Mouse (Mus musculus): ENCODE results near the gene Zcchc24.

The Zcchc24 gene

DNA sequence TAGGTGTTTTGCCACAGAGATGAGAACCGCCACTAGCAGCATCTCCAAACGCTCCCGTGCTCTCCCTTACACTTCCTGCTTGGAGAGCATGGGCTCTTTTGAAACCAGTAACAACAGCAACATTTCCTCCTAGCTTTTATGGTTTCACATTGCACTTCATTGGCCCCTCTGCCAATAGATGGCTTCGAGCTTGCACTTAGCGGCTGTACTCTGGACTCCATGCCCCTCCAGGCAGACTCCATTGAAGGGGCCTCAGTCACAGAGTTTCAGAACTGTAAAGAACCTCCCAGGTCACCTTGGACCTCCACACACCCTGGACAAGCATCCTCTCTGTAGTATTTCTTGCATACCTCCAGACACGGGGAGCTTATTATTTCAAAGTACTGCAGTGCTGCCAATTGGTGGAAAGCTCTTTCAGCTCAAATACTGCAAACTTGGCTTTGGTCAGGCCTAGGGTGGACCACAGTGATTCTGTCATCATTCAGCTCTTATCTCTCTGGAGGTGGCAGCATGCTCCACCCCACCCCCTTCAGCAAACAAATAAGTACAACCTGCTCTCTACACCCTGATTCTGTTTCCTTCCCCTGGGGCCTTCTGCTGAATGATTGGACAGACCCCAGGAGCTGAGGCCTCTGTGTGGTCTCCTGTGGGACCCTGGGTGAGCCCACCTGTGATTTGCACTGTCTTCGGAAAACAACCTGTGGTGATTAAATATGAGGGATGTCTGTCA is 82.5 kb downstream of the Zcchc24 start:
- in situ Hi-C loops (cut with MboI; ENCODE audit: low sequenced_read_pairs), result no loop called here

GRCm38 (mm10) chr14:25682020-25682419 is 86.8 kb downstream of the Zcchc24 start:
- in situ Hi-C loops (cut with MboI; ENCODE audit: low sequenced_read_pairs), result no loop called here

DNA sequence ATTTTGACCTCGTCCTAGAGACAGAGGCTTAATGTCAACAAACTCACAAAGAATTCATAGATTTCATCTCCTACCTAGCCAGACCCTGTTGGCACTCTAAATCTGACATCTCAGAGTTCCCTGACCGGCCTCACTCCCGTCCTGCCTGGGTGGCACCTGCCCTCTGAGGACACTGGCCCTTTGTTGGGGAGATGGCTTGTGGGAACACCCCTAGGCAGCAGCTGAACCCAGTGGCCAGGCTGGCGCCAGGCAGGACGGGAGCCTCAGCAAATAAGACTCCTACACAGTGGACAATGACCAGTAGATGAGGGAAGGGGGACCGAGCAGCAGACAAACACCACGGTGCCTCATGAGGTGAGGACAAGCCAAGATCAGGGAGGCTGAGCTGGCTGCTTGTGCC is 89.2 kb downstream of the Zcchc24 start:
- in situ Hi-C loops (cut with MboI; ENCODE audit: low sequenced_read_pairs), result no loop called here

DNA sequence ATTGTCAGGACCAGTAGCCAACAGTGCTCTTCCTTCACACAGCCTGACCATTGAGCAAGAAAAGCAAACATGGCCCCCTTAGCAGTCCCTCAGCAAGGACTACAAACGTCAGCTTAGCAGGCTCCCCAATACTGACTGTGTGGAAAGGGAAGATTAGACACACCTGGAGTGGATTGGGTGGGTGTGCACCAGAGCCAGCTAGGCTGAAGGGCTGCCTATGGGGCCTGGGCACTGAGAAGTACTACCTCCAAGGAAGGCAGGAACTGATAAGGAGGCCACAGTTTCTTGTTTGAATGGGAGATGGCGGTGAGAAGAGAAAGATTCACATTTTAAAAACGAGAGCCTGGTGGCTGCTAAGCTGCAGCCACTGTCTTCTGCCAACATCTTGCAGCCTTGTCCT is 101.3 kb downstream of the Zcchc24 start:
- in situ Hi-C loops (cut with MboI; ENCODE audit: low sequenced_read_pairs), result no loop called here

- in situ Hi-C loops (cut with MboI; ENCODE audit: low sequenced_read_pairs), result no loop called here
Observed at GRCm38 (mm10) chr14:25666668-25667376, 102.0 kb downstream of the Zcchc24 start.

DNA sequence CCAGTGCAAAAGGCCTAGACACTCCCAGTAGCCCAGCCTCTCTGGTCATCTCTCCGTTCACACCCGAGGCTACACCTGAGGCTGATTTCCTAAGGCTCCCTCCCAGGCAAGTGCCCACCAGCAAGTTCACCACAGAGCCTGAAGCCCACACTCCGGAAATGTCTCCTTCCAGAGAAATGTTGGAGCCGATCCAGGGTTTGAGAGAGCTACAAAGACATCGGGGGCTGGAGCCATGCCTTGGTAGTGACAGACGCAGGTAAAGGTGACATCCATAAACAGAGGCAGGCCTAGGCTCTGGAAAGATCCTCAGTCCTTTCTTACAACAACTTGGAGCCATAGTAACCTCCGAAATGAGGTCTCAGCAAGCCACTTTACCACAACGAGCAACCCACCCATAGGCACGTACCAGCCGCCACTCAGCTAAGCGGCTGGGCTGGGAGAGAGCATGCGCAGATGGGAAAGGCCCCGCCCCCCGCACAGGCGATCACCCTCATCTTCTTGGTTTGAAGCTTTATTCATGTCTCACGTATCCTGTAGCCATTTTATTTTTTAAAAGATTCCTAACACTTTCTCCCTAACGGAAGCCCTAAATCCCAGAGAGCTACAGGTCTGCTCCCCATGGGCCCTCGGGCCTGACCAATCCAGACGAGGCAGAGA is 103.4 kb downstream of the Zcchc24 start:
- in situ Hi-C loops (cut with MboI; ENCODE audit: low sequenced_read_pairs), result no loop called here

DNA sequence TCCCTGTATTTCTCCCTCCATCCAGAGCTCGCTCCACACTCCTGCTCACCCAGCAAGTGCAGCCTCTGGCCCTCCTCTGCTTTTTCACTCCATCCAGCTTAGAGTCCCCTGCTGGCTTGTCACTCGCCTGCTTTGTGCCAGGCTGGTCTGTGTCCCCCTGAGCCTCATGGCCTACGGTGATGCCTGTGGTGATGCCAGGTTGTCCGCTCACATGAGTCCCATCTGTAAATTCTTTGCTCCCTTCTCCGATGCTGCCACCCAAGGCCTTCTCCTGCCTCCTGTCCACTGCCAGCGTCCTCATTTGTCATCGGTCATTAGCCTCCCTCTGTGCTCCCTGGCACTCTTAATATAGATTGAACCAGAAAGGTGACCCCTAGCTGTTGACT is 104.5 kb downstream of the Zcchc24 start:
- in situ Hi-C loops (cut with MboI; ENCODE audit: low sequenced_read_pairs), result no loop called here

DNA sequence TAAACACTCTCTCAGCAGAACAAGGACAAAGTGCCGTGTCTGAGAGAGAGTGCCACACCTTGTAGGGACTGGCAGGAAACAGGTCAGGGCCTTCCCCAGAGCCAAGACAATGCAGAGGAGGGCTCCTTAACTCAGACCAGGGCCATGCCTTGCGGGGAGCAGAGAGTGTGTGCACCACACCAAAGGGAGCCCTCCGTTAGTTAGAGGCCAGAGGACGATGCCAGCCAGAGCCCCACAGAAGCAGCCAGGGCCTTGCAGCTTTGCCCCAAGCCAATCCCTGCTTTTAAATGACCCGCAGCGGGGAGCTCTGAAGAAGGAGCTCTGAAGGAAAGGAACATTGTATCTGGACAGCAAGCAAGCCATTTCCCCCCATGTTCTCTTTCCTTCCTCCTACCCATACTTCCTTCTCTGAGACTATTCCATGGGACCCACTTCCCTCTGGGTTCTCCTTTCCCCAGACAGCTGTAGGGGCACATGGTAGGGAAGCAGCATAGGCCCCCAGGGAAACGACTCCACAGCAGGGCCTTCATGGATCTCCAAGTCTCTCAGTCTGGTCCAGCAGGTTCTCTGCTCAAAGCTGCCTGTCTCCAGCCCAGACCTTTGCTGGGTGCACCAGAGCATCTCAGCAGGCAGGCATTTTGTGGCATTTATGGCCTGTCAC is 105.1 kb downstream of the Zcchc24 start:
- in situ Hi-C loops (cut with MboI; ENCODE audit: low sequenced_read_pairs), result no loop called here

All from CH12F3 (cell line).